Mouse (Mus musculus) right cerebral cortex, postnatal 36 days (tissue): Measurements from ENCODE around the gene Tomm40.

ENCODE experiments used
- DNase-seq, 2 experiments: peaks; one replicate each; pipeline ENCODE4 v3.0.0; 2022; ENCODE audit warnings: low spot score in 2 of 2, mixed read lengths in 1 of 2

Tomm40 gene

GRCm38 (mm10) chr7:19745971-19746370 lies 30.7 kb upstream of the Tomm40 start:
- DNase-seq: no peak

- DNase-seq: no peak
These were observed 29.6 kb upstream of the Tomm40 start for GRCm38 (mm10) chr7:19744590-19745385.

GRCm38 (mm10) chr7:19743791-19744190 lies 28.6 kb upstream of the Tomm40 start:
- no peak for DNase-seq

GRCm38 (mm10) chr7:19742468-19742867 lies 27.2 kb upstream of the Tomm40 start:
- DNase-seq: no peak

- DNase-seq: no peak
These were observed 26.2 kb upstream of the Tomm40 start for GRCm38 (mm10) chr7:19741329-19742031.

GRCm38 (mm10) chr7:19740269-19740668 lies 25.0 kb upstream of the Tomm40 start:
- no peak for DNase-seq

- DNase-seq: no peak
These were observed 23.5 kb upstream of the Tomm40 start for GRCm38 (mm10) chr7:19738771-19739170.

- no peak for DNase-seq
These were observed 21.3 kb upstream of the Tomm40 start for GRCm38 (mm10) chr7:19736389-19737057.

GRCm38 (mm10) chr7:19734178-19734666 lies 19.0 kb upstream of the Tomm40 start:
- DNase-seq: no peak

- DNase-seq: no peak
These were observed 11.3 kb upstream of the Tomm40 start for GRCm38 (mm10) chr7:19726541-19726940.

- no peak for DNase-seq
These were observed 8.9 kb upstream of the Tomm40 start for GRCm38 (mm10) chr7:19724167-19724566.

- no peak for DNase-seq
These were observed 7.5 kb upstream of the Tomm40 start for GRCm38 (mm10) chr7:19722754-19723195.

- DNase-seq: no peak
These were observed 4.0 kb upstream of the Tomm40 start for GRCm38 (mm10) chr7:19719200-19719599.

- DNase-seq: no peak
These were observed 3.2 kb upstream of the Tomm40 start for GRCm38 (mm10) chr7:19718297-19718952.

- DNase-seq: no peak
These were observed 2.1 kb upstream of the Tomm40 start for GRCm38 (mm10) chr7:19717346-19717745.

- no peak for DNase-seq
These were observed 1.6 kb upstream of the Tomm40 start for GRCm38 (mm10) chr7:19716822-19717221.

- DNase-seq: no peak
These were observed 931 bp upstream of the Tomm40 start for GRCm38 (mm10) chr7:19716055-19716682.

GRCm38 (mm10) chr7:19714836-19715235 lies 402 bp downstream of the Tomm40 start:
- no peak for DNase-seq

- DNase-seq: no peak
These were observed 1.6 kb downstream of the Tomm40 start for GRCm38 (mm10) chr7:19713598-19713997.

- no peak for DNase-seq
These were observed 2.0 kb downstream of the Tomm40 start for GRCm38 (mm10) chr7:19713196-19713595.

GRCm38 (mm10) chr7:19712414-19712813 lies 2.8 kb downstream of the Tomm40 start:
- DNase-seq: no peak
